Mouse (Mus musculus): Measurements from ENCODE around the gene Itgad.
A peak's percentile ranks its signal among the peaks of the same experiment; 100 is the strongest.

The Itgad gene

DNA sequence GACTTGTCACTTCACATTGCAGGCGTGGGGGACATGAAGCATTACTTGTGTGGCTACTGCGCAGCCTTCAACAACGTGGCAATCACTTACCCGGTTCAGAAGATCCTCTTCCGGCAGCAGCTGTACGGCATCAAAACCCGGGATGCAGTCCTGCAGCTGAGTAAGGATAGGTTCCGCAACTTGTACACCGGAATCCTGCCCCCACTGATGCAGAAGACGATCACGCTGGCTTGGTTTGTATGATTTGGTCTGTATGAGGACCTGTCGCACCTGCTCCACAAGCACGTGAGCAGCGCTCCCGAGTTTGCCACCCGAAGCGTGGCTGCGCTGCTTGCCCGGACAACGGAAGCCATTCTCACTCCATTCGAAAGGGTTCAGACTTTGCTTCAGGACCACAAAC lies at the start of gene Itgad:
Gene Itgad, plus strand, starts transcription at position 301 of the 400 bp plus-strand sequence.
- no peak for DNase-seq (ENCODE audit: low read depth)

DNA sequence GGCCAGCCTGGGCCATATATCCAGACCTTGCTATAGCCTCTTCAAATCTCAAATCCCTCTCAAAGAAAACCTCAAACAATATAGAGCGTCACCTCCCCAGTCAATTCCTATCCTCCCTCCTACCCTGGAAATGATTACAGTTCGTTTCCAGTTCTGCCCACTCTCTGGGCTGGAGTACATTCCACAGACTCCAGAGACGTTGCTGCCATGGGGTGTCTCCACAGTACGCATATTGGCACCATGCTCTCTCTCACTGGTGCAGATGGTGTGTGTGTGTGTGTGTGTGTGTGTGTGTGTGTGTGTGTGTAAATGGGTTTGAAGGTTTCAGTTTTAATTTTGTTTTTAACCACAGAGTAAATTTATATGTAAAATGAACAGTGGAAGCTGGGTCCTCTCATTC lies 48.9 kb upstream of the Itgad start:
- peak; percentile 71 for DNase-seq (ENCODE audit: low read depth)

DNA sequence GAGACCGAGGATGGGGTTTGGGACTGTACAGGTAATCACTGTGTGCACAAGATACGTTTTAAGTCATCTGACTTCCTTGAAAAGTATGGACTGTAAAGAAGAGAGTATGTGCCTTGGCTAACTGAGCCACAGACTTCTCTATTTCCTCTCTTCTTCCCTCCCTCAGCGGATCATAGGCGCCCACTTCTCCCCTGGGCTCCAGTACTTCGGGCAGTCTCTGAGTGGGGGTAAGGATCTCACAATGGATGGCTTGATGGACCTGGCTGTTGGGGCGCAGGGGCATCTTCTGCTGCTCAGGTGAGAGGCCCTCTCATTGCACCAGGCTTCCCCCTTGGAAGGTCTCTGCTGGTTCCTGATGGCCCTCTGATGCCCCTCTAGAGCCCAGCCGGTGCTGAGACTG lies 46.7 kb upstream of the Itgad start:
- DNase-seq (ENCODE audit: low read depth): no peak

GRCm38 (mm10) chr7:128110314-128110713 lies 43.9 kb upstream of the Itgad start:
- DNase-seq (ENCODE audit: low read depth): no peak

DNA sequence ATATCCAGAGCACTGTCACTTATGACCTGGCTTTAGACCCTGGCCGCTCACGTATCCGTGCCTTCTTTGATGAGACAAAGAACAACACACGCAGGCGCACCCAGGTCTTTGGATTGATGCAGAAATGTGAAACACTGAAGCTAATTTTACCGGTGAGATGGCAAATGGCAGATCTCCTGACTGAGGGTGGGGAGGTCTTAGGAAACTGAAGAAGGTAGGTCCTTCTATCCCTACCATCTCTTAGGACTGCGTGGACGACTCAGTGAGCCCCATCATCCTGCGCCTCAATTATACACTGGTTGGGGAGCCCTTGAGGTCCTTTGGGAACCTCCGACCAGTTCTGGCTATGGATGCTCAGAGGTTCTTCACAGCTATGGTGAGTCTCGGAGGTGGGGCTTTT lies 42.0 kb upstream of the Itgad start:
- no peak for DNase-seq (ENCODE audit: low read depth)

DNA sequence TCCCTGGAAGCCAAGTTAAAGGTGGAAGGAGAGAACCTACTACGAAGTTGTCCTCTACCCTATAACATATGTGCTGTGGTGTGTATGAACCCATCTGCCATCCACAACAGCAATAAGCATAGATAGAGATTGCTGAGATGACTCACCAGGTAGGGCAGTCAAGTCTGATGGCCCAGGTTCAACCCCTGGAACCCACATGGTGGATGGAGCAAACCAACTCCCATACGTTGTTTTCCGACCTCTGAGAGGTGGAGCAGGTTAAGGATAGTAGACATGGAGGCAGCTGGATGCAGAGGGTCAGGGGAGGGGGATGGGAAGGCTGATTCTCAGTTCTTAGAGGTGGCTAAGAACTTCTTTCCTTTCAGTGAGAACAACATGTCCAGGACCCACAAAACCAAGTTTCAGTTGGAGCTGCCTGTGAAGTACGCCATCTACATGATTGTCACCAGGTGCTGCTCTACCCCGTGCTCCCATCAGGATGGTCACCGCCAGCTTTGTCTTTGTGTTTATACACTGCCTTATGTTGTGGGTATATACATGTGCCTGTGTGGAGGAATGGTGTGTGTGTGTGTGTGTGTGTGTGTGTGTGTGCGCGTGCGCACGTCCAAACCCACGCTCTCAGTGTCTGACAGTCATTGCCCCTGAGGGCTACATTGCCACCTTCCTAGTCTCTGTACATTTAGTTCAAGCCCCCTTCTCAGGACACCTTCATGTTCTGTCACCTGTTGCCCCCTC lies 39.6 kb upstream of the Itgad start:
- no peak for DNase-seq (ENCODE audit: low read depth)

GRCm38 (mm10) chr7:128115211-128115958 lies 38.8 kb upstream of the Itgad start:
- peak; percentile 33 for DNase-seq (ENCODE audit: low read depth)

- no peak for DNase-seq (ENCODE audit: low read depth)
Measured at GRCm38 (mm10) chr7:128116396-128116795, 37.8 kb upstream of the Itgad start.

DNA sequence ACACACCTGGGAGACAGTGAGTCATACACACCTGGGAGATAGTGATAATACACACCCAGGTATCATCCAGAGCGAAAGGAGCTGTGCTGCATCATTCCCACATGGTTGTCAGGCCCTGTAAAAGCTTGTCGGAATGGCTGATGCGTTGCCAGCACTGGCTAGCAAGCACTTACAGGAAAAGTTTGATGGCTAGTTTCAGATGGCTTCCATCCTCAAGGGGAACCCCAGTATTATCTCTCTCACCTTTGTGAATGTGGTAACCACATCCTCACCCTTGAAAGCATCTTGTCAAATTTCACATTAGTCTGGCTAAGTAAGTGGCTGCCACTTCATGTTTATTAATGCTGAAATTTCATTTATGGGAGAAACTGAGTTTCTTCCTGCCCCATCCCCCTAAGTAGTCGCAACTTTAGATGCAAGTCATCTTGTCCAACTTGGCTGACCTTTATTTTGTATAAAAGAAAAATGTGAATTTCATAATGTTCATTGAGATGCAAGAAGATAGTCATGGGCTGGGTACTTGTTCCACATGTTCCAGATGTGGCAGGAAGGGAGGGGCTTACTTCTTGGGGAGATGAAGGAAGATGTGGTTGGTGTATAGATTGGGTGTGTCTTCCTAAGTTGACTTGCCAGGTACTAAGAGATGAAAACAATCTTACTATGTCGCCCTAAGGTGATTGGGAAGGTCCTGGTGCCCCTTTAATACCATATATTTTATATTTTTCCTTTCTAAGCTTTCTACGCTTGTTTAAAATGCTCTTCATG lies 34.3 kb upstream of the Itgad start:
- DNase-seq (ENCODE audit: low read depth): peak; percentile 73

GRCm38 (mm10) chr7:128128741-128129720 lies 25.1 kb upstream of the Itgad start, which contains the start of gene Itgax:
Itgax (plus strand) TSS chr7:128129547.
- no peak for DNase-seq (ENCODE audit: low read depth)

DNA sequence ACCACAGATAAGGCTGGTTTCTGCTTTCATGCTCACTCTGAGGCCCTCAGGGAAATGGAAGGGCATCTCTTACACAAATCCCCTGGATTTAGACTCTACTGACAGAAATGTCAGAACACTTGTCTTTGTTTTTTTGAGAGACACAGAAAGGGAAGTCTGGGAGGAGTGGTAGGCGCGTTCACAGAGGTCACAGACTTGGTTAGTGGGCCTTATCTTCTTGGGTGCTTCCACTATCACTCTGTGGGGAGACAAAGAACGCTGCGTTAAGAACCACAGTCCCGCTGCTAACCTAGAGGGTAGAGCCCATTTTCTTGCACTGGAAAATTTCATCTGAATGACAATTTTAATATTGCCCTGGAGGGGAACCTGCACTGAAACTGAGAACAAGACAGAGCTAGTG lies 22.0 kb upstream of the Itgad start:
- peak; percentile 19 for DNase-seq (ENCODE audit: low read depth)

- DNase-seq (ENCODE audit: low read depth): peak; percentile 48
Measured at GRCm38 (mm10) chr7:128133596-128133995, 20.6 kb upstream of the Itgad start.

GRCm38 (mm10) chr7:128136927-128137326 lies 17.2 kb upstream of the Itgad start:
- no peak for DNase-seq (ENCODE audit: low read depth)

GRCm38 (mm10) chr7:128139611-128140010 lies 14.6 kb upstream of the Itgad start:
- no peak for DNase-seq (ENCODE audit: low read depth)

- no peak for DNase-seq (ENCODE audit: low read depth)
Measured at GRCm38 (mm10) chr7:128150970-128151369, 3.2 kb upstream of the Itgad start.

DNA sequence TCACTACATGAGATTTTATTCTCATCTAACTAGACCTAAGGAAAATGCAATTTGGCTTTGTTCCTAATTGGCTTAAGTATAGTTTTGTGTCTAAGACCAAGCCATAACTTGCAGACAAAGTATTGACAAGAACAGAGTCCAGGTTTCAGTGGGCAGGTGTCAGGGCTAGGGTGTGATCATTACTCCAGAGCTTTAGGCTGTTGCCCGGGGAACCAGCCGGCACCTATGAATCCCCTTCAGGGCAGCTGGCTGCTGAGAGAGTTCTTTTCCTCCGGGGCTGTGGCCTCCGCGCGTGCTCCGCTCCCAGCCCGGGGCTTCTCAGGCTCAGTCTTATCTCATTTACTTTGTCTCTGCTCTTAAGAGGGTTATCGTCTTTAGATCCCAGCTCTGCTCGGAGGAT lies 748 bp downstream of the Itgad start:
- DNase-seq (ENCODE audit: low read depth): no peak

DNA sequence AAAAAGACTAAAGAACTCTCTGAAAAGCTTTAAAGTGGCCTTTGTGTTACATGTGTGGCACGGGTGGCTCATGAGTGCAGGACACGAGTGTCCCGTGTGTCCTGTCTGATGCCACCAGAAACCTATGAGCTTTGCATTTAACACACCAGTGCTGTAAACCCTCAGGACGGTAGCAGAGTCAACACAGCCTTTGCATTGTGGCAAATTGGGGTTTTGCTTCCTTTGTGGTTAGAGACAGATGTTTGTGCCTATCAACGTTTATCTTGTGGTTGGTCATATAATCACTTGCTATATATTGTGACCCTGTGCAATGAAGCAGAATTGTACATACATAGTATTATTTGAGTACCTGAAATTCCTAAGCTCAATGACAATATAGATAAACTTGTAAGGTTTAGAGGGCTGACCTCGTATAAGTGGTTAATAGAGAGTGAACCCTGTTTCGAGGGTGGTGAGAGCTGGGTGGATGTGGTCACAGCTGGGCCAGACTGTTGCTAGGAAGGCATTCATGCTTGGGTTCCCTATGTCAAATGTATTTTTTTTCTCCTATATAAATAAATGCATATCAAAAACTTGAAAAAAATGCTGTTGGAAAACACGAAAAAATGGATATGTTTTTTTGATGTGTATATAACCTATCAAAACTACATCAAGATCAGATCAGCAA lies 4.6 kb downstream of the Itgad start:
- DNase-seq (ENCODE audit: low read depth): peak; percentile 56

DNA sequence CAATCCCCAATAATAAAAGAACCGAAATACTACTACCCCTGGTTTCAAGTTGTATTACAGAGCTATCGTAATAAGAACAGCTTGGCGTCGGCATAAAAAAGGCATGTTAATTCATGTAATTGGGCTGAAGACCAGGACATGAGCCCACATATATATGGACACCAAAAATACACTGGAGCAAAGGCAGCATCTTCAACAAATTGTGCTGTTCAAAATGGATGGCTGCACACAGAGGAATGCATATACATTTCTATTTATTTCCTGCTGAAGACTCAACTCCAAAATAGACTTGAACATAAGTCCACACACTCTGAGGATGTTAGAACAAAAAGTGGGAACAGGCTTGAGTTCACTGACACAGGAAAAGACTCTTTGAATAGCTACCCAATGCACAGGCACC lies 9.8 kb downstream of the Itgad start:
- DNase-seq (ENCODE audit: low read depth): no peak

DNA sequence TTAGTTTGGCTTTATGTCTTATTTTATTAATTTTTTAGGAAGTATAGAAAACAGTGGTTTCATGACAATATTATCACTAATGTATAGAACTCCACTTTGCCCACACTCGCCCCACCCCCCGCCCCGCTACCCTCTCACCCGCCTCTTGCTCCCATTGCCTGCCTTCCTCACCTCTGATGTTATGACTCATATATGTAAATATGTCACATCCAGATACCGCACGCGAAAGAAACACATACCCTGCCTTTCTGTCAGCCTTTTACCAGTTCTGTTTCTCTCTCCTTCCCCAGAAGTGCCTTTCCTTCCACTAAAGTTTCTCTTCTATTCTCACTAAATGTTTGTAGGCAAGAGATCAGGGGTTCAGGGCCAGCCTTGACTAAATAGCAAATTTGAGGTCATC lies 12.2 kb downstream of the Itgad start:
- DNase-seq (ENCODE audit: low read depth): peak; percentile 75

GRCm38 (mm10) chr7:128169996-128170395 lies 15.8 kb downstream of the Itgad start:
- DNase-seq (ENCODE audit: low read depth): no peak

DNA sequence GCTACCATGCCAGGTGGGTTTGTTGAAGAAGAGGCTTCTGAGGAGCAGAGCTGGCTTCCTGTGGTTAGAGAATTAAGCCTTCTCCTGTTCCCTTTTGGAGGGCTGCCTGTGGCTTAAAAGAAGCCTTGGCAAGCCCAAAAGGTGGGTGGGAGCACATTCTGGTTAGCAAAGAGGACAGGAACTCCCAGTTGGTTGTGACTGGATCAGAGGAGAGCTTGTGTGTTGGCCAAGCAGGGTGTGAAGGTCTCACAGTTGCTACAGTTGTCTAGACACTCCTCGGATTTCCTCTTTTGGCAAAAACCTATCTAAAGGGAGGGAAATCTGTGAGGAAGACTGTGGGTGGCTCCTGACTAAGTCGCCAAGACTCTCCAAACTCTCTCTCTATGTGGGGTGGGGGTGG lies 24.2 kb downstream of the Itgad start:
- DNase-seq (ENCODE audit: low read depth): no peak

All from induced T-regulatory cell, adult 2 months (primary cell).